In the genomic region with DNA sequence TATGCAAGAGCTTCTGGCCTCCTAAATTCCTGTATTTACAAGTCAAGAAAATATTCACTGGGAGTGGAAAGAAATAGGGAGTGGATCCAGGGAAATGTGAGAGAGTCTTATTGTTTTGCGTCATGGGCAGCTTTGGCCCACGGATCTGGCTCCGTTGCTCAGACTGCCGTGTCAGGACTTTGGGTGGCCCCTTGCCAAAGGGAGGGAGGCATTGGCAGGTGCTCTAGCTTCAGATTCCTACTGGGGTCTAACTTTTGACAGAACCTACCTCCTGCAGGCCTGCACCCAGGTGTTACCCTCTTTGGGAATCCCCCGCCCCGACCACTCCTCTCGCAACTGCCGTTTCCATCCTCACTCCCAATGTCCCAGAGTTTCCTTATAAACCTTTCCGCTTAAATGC, we compare ENCODE assay signal across 14 mouse cellular contexts. TPM values are rescaled to one million over a fixed set of nuclear protein-coding genes. Genes with fewer than 3 reads are reported as not detected.
DNase-seq lines count a peak whose midpoint lies in the region; ATAC-seq and TF ChIP-seq lines count a peak whose summit lies in the region.
"Had no signal": no experiment of that assay in that cellular context is flagged by ENCODE, and none has a peak within 500 bp of the region (broad histone marks: within the 10 kb centered on the region; RNA-seq: fewer than 3 reads in every experiment).

No protein-coding gene starts in this region.

- peak overlapping the region; percentile 36 for H3K4me2 ChIP-seq in heart, postnatal 0 days (ENCODE audit: low read depth, low read length)

- DNase-seq in adrenal gland, adult 2 months = peak; percentile 42
- no peak for DNase-seq in adrenal gland, adult 8-10 months
- DNase-seq in layer of hippocampus, adult 2 months (ENCODE audit: low spot score in 2 of 2) = no peak
- no peak for DNase-seq in layer of hippocampus, adult 9-11 months
- peak; percentile 79 for DNase-seq in fibroblast of lung, adult 2 months (ENCODE audit: low read depth)
- DNase-seq in heart, postnatal 0 days (ENCODE audit: low spot score) = peak; percentile 49
- DNase-seq in frontal cortex, postnatal 10 days (ENCODE audit: low spot score in 2 of 2) = no peak
- DNase-seq in midbrain, embryonic 10.5 days (ENCODE audit: low spot score) = no peak

- no peak for ATAC-seq in heart, postnatal 0 days (ENCODE audit: insufficient read depth, low read depth)
- ATAC-seq: intestine, embryonic 16.5 days had no signal

- peaks cover 13% of the 10 kb centered on the region for H3K4me1 ChIP-seq in heart, postnatal 0 days (ENCODE audit: control insufficient read depth, insufficient read depth)
- peaks cover 24% of the 10 kb centered on the region for H3K4me1 ChIP-seq in midbrain, embryonic 10.5 days

- no peaks in the 10 kb centered on the region for H3K9me3 ChIP-seq in heart, postnatal 0 days (replicated peaks; ENCODE audit: control insufficient read depth, low read length)
- H3K9me3 ChIP-seq in midbrain, embryonic 10.5 days (replicated peaks) = no peaks in the 10 kb centered on the region
- H3K9me3 ChIP-seq: megakaryocyte, embryonic 14.5 days had no signal

- H3K36me3 ChIP-seq in heart, postnatal 0 days (replicated peaks; ENCODE audit: control insufficient read depth, insufficient read depth, low read length) = no peaks in the 10 kb centered on the region
- H3K36me3 ChIP-seq in midbrain, embryonic 10.5 days = no peaks in the 10 kb centered on the region

- H3K27ac ChIP-seq in layer of hippocampus, adult 2 months = peak overlapping the region; percentile 92
- H3K27ac ChIP-seq in heart, postnatal 0 days (ENCODE audit: low read depth) = peak overlapping the region; percentile 50
- H3K27ac ChIP-seq in midbrain, embryonic 10.5 days (replicated peaks) = no peak overlapping the region

- H3K27me3 ChIP-seq in heart, postnatal 0 days (ENCODE audit: control insufficient read depth, insufficient read depth, low read length) = no peaks in the 10 kb centered on the region
- H3K27me3 ChIP-seq in midbrain, embryonic 10.5 days (ENCODE audit: low read depth, poor library complexity, severe bottlenecking) = no peaks in the 10 kb centered on the region

- TF ChIP-seq EP300 in heart, postnatal 0 days (IDR thresholded peaks at IDR 0.05; ENCODE audit: low read depth) = no peak

- no peak overlapping the region for H3K9ac ChIP-seq in heart, postnatal 0 days (replicated peaks; ENCODE audit: low read depth, low read length)

- 55% methylated on average over 9 of the region's 9 CpGs for WGBS in heart, postnatal 0 days
- WGBS in midbrain, embryonic 10.5 days = 95% methylated on average over 9 of the region's 9 CpGs

- H3K4me3 ChIP-seq in layer of hippocampus, adult 2 months = peak overlapping the region; percentile 86; the same call in 1 of the 2 replicates
- H3K4me3 ChIP-seq in heart, postnatal 0 days (ENCODE audit: low read depth, low read length) = no peak overlapping the region
- no peak overlapping the region for H3K4me3 ChIP-seq in midbrain, embryonic 10.5 days
- H3K4me3 ChIP-seq: megakaryocyte, embryonic 14.5 days had no signal

- no peak for TF ChIP-seq CTCF in layer of hippocampus, adult 2 months (conservative IDR thresholded peaks at IDR 0.05)
- no peak for TF ChIP-seq CTCF in heart, postnatal 0 days (IDR thresholded peaks at IDR 0.05; ENCODE audit: low read depth)

RNA-seq across cellular contexts. Expression of a gene that starts 3.6 kb away (rescaled TPM):
- total RNA-seq in adrenal gland, adult 2 months (2021) = not detected
- polyA plus RNA-seq in adrenal gland, adult 2 months (2012; rRNA removed) = not detected in 2 replicates
- not detected for total RNA-seq in adrenal gland, adult 8-10 months (2022)
- total RNA-seq in layer of hippocampus, adult 2 months (2021) = not detected
- not detected in 2 replicates for total RNA-seq in heart, postnatal 0 days (2014; rRNA removed; ENCODE audit: low replicate concordance)
- polyA plus RNA-seq in heart, postnatal 0 days (2015; fragmentation: Nextera tagmentation; extraction: Ambion mirVana) = 0.11 TPM in 1 of 2 replicates, not detected in the other
- not detected in 2 replicates for polyA plus RNA-seq in midbrain, embryonic 10.5 days (2016; fragmentation: Nextera tagmentation; extraction: Ambion mirVana)
- total RNA-seq: left cerebral cortex, postnatal 25 days; MEL had no signal
- polyA plus RNA-seq: embryonic facial prominence, embryonic 11.5 days; intestine, embryonic 16.5 days; neural tube, embryonic 14.5 days had no signal

RNA-seq across cellular contexts. Expression of a gene that starts 4.4 kb away (rescaled TPM):
- 10 to 100 TPM; 38.3 to 67.9 TPM for total RNA-seq in adrenal gland, adult 2 months (2021)
- polyA plus RNA-seq in adrenal gland, adult 2 months (2012; rRNA removed) = 2.3 and 3.3 TPM in 2 replicates
- total RNA-seq in adrenal gland, adult 8-10 months (2022) = 10 to 100 TPM; 37.4 to 65.1 (median 51.8) TPM
- total RNA-seq in layer of hippocampus, adult 2 months (2021) = 10 to 100 TPM; 30.2 TPM
- 7.9 and 10.9 TPM in 2 replicates for total RNA-seq in heart, postnatal 0 days (2014; rRNA removed; ENCODE audit: low replicate concordance)
- polyA plus RNA-seq in heart, postnatal 0 days (2015; fragmentation: Nextera tagmentation; extraction: Ambion mirVana) = 23.2 and 29.7 TPM in 2 replicates
- 1.2 and 3.0 TPM in 2 replicates for polyA plus RNA-seq in midbrain, embryonic 10.5 days (2016; fragmentation: Nextera tagmentation; extraction: Ambion mirVana)
- total RNA-seq: MEL had no signal

Comparison
In these comparisons a context has a peak if more than half of its experiments do, and no peak if none do; other contexts are left out.
1. DNase-seq: peak in adrenal gland, adult 2 months (single experiment), fibroblast of lung, adult 2 months (single experiment) and heart, postnatal 0 days (single experiment); none in adrenal gland, adult 8-10 months (single experiment), layer of hippocampus, adult 2 months (0 of 2), layer of hippocampus, adult 9-11 months (single experiment), frontal cortex, postnatal 10 days (0 of 2) and midbrain, embryonic 10.5 days (single experiment).